Mouse (Mus musculus) limb, embryonic 14.5 days (tissue): ENCODE measurements around the gene Hsd3b7. TPM values are rescaled to one million over a fixed set of nuclear protein-coding genes. Genes with fewer than 3 reads are reported as not detected.
"Not testable (repeated sequence)": the region's sequence is repeated elsewhere in the genome, so short reads cannot be mapped to it uniquely, and the experiment has no call there.

Experiments used
- ATAC-seq: fragments of 200-750 bp; cut with Nextera tagmentation; 2 replicates; pipeline ENCODE4 v1.8.0; 2017; ENCODE audit warnings: low read depth, moderate number of reproducible peaks, moderate TSS enrichment; ENCODE audit not compliant: low FRiP score
- DNase-seq: peaks from one replicate; pipeline ENCODE4 v3.0.0-alpha.2; 2015; ENCODE audit warnings: low spot score
- H3K27ac ChIP-seq: fragments of 300-500 bp; sonication (generic); replicated peaks from 2 replicates; pipeline ENCODE4 v1.5.1; 2014; ENCODE audit warnings: low read depth, mild to moderate bottlenecking, low read length, moderate library complexity, mixed read lengths
- H3K27me3 ChIP-seq: fragments of 300-500 bp; sonication (generic); 2 replicates; pipeline ENCODE4 v1.6.1; 2014; ENCODE audit warnings: low read length, mixed read lengths; ENCODE audit not compliant: control insufficient read depth, insufficient read depth
- H3K36me3 ChIP-seq: fragments of 300-500 bp; sonication (generic); 2 replicates; pipeline ENCODE4 v1.6.1; 2014; ENCODE audit warnings: mild to moderate bottlenecking, low read length, moderate library complexity, mixed read lengths; ENCODE audit not compliant: control insufficient read depth, insufficient read depth
- H3K4me1 ChIP-seq: fragments of 300-500 bp; sonication (generic); 2 replicates; pipeline ENCODE4 v1.6.1; 2014; ENCODE audit warnings: antibody characterized with exemption, low read length, mixed read lengths; ENCODE audit not compliant: control insufficient read depth, insufficient read depth
- H3K4me2 ChIP-seq: fragments of 300-500 bp; sonication (generic); replicated peaks from 2 replicates; pipeline ENCODE4 v1.6.1; 2014; ENCODE audit warnings: low read depth, mild to moderate bottlenecking, low read length, moderate library complexity; ENCODE audit not compliant: severe bottlenecking
- H3K4me3 ChIP-seq: fragments of 300-500 bp; sonication (generic); replicated peaks from 2 replicates; pipeline ENCODE4 v1.5.1; 2014; ENCODE audit warnings: low read length
- H3K9ac ChIP-seq: fragments of 300-500 bp; sonication (generic); 2 replicates; pipeline ENCODE4 v1.6.1; 2014; ENCODE audit warnings: mild to moderate bottlenecking, low read depth, low read length, moderate library complexity; ENCODE audit not compliant: severe bottlenecking
- H3K9me3 ChIP-seq: fragments of 300-500 bp; sonication (generic); 2 replicates; pipeline ENCODE4 v1.6.1; 2016; ENCODE audit warnings: low read length; ENCODE audit not compliant: control insufficient read depth
- POLR2A ChIP-seq: fragments of 200-500 bp; IDR thresholded peaks from 2 replicates; pipeline ENCODE4 v1.8.0; 2012; ENCODE audit warnings: inconsistent platforms, mild to moderate bottlenecking, moderate library complexity, borderline replicate concordance; ENCODE audit not compliant: insufficient read depth, insufficient read length; ENCODE audit errors: extremely low read depth
- WGBS: fragments of 180-500 bp; shearing (Covaris S2); extraction: QIAGEN DNeasy Blood & Tissue Kit; methylation state at CpG from one replicate; pipeline ENCODE4 v1.1.7; 2014; 5-methylcytosine and 5-hydroxymethylcytosine counted together
- polyA plus RNA-seq, 2 experiments: library from polyadenylated mRNA; depleted of rRNA in 1 of 2; stranded (reverse) in 1 of 2; unstranded in 1 of 2; fragments of >200 nt; fragmentation: Nextera tagmentation in 1 of 2; extraction: Ambion mirVana in 1 of 2; gene quantifications; 2 replicates each; pipeline versions ENCODE4 v1.2.1 to v1.2.3; 2012 to 2014

The Hsd3b7 gene
- polyA plus RNA-seq, 2 experiments, result 14.3 to 28.0 TPM

DNA sequence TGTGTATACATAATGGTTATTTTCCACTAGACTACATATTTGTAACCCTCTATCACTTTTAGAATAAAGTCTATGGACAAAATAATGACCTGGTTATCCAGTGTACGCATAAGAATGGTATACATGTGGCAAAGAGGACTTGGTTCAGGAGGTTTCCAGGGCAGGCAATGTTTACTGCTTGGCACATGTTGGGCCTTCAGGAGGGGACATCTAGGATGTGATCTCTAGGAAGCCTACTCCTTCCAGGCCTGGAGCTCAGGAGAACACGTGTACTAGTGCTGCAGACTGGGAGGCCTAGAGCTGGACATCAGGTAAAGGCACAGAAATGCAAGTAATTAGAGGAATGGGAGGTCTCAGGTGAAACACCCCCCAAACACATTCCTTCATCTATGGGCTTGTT is 35.1 kb downstream of the Hsd3b7 start:
- 0 out of 2 replicates have a peak, but pooled peaks cover 2% of the 10 kb centered on the region for H3K4me1 ChIP-seq
- DNase-seq (no peak), ATAC-seq (no peak)
- no peaks in the 10 kb centered on the region for H3K36me3 ChIP-seq
- no peak overlapping the region for H3K4me2 ChIP-seq
- H3K27me3 ChIP-seq, result no peaks in the 10 kb centered on the region
- 74% methylated on average over 2 of the region's 2 CpGs for WGBS
- no peak overlapping the region for H3K27ac ChIP-seq
- H3K4me3 ChIP-seq, result no peak overlapping the region
- no peaks in the 10 kb centered on the region for H3K9me3 ChIP-seq
- no peak overlapping the region for H3K9ac ChIP-seq
- no peak for TF ChIP-seq POLR2A

- Histone ChIP-seq H3K27me3 (no peaks in the 10 kb centered on the region), H3K9ac (no peak overlapping the region), H3K4me3 (no peak overlapping the region), H3K4me1 (0 out of 2 replicates have a peak, but pooled peaks cover 8% of the 10 kb centered on the region), H3K36me3 (no peaks in the 10 kb centered on the region), H3K4me2 (no peak overlapping the region), H3K27ac (no peak overlapping the region), H3K9me3 (no peaks in the 10 kb centered on the region)
- 90% methylated on average over 5 of the region's 5 CpGs for WGBS
- DNase-seq, result no peak
- no peak for TF ChIP-seq POLR2A
- no peak for ATAC-seq
Measured at GRCm38 (mm10) chr7:127837473-127837872, 37.1 kb downstream of the Hsd3b7 start.

- H3K27ac ChIP-seq, H3K36me3 ChIP-seq, ATAC-seq, H3K9ac ChIP-seq, H3K9me3 ChIP-seq, H3K27me3 ChIP-seq, H3K4me3 ChIP-seq, DNase-seq, H3K4me2 ChIP-seq: not testable (repeated sequence)
- 0 out of 2 replicates have a peak, but pooled peaks cover 12% of the 10 kb centered on the region for H3K4me1 ChIP-seq
- 76% methylated on average over 4 of the region's 4 CpGs for WGBS
Measured at GRCm38 (mm10) chr7:127837878-127838277, 37.5 kb downstream of the Hsd3b7 start.

- Histone ChIP-seq H3K36me3 (peaks cover 14% of the 10 kb centered on the region; the same call in 1 of the 2 replicates), H3K4me1 (0 out of 2 replicates have a peak, but pooled peaks cover 12% of the 10 kb centered on the region)
- not testable (repeated sequence) for H3K4me3 ChIP-seq, H3K27ac ChIP-seq, H3K4me2 ChIP-seq, H3K9me3 ChIP-seq, H3K27me3 ChIP-seq, ATAC-seq, H3K9ac ChIP-seq, DNase-seq
- WGBS, result 90% methylated on average over 2 of the region's 2 CpGs
Measured at GRCm38 (mm10) chr7:127840031-127840430, 39.6 kb downstream of the Hsd3b7 start.

DNA sequence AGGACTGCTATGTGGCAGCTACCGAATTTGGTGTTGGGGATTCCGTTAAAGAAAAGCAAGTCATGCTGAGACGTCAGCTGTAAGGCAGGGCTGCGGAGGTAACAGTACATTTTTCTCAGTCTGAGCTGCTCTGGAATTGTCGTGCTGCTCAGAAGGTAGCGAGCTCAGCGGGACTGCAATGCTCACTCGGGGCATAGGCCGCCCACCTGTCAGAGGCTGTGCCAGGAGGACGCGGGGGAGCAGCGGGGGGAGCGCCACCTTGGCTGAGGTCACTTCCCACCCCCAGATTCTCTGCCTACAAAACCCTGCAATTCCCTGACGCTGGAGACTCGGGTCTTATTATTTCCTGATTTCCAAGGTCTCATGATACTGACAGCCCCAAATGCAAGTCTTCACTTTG is 40.5 kb downstream of the Hsd3b7 start:
- peak overlapping the region; percentile 90 for H3K27ac ChIP-seq
- 4% methylated on average over 15 of the region's 15 CpGs for WGBS
- H3K27me3 ChIP-seq, result no peaks in the 10 kb centered on the region
- 0 out of 2 replicates have a peak, but pooled peaks cover 12% of the 10 kb centered on the region for H3K4me1 ChIP-seq
- peaks cover 20% of the 10 kb centered on the region; the same call in 1 of the 2 replicates for H3K36me3 ChIP-seq
- no peaks in the 10 kb centered on the region for H3K9me3 ChIP-seq
- H3K4me2 ChIP-seq, result peak overlapping the region; percentile 93
- DNase-seq, result no peak
- H3K9ac ChIP-seq, result peak overlapping the region; percentile 69
- TF ChIP-seq POLR2A, result no peak
- H3K4me3 ChIP-seq, result peak overlapping the region; percentile 75
- peak; percentile 6 for ATAC-seq

GRCm38 (mm10) chr7:127841340-127842000 is 41.1 kb downstream of the Hsd3b7 start:
- no peak for TF ChIP-seq POLR2A

More at GRCm38 (mm10) chr7:127841340-127842000, 41.1 kb downstream of the Hsd3b7 start:
- WGBS, result 0% methylated on average over 33 of the region's 46 CpGs
- peak overlapping the region; percentile 69 for H3K9ac ChIP-seq
- DNase-seq (peak; percentile 93), ATAC-seq (peak; percentile 92)
- H3K9me3 ChIP-seq, result no peaks in the 10 kb centered on the region
- H3K4me1 ChIP-seq, result 0 out of 2 replicates have a peak, but pooled peaks cover 12% of the 10 kb centered on the region
- H3K4me3 ChIP-seq, result peak overlapping the region; percentile 75
- H3K36me3 ChIP-seq, result peaks cover 26% of the 10 kb centered on the region; the same call in 1 of the 2 replicates
- H3K27ac ChIP-seq, result peak overlapping the region; percentile 90
- H3K4me2 ChIP-seq, result peak overlapping the region; percentile 93
- no peaks in the 10 kb centered on the region for H3K27me3 ChIP-seq
